Mouse (Mus musculus): Measurements from ENCODE around the gene Rasgrf1.

Gene Rasgrf1

DNA sequence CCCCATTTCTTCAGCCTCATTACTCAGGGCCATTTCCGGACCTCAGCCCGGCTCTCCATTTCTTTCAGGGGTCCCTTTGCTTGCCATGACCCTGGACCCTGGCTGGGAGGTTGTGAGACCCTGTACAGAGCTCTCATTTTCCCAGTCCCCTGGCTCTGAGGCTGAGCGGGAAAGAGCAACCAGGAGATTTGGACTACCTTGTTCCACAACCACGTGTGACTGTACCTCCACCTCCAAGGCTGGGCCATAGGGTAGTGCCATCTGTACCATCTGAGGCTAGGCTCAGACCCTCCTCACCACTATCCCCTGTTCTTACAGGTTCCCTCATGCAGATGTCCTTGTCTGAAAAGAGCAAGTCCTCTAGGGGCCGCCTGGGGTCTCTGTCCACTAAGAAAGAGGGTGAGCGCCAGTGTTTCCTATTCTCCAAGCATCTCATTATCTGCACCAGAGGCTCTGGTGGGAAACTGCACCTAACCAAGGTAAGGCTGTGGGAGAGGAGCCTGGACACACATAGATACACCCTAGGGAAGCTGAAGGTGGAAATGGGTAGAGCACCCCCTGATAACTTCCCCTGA, 66.7 kb downstream of the Rasgrf1 start:
- H3K4me1 ChIP-seq (replicated peaks; ENCODE audit: low read depth, low read length): no peaks in the 10 kb centered on the region
- TF ChIP-seq CTCF (conservative IDR thresholded peaks at IDR 0.05; ENCODE audit: low read length) (no peak), NANOG (IDR thresholded peaks at IDR 0.05; ENCODE audit: borderline replicate concordance, low read length) (no peak)
- H3K36me3 ChIP-seq (ENCODE audit: insufficient read depth, low read length): no peaks in the 10 kb centered on the region

DNA sequence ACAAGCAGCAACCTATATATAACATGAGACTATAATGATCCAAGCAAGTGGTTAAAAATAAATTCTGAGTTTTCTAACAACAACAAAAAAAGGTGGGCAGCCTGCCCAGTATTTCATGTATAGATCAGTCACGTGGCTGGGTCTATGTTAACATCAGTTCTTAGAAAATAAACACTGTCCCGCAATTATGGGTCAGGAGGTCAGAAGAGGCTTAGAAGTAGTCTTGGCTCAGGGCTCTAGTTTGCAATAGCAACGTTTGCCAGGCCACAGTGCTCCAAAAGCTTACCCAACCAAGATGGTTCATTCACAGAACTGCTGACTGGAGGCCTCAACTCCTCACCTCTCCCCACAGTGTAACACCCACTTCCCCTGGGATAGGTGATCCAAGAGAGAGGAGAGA, 69.5 kb downstream of the Rasgrf1 start:
- Histone ChIP-seq H3K4me1 (replicated peaks; ENCODE audit: low read depth, low read length) (no peaks in the 10 kb centered on the region), H3K27me3 (ENCODE audit: insufficient read depth, low read length) (peaks cover 20% of the 10 kb centered on the region; the same call in 1 of the 2 replicates), H3K9me3 (ENCODE audit: low read length) (no peaks in the 10 kb centered on the region), H3K36me3 (ENCODE audit: insufficient read depth, low read length) (no peaks in the 10 kb centered on the region), H3K4me3 (replicated peaks; ENCODE audit: low read length) (no peak overlapping the region)
- no peak for TF ChIP-seq CTCF (conservative IDR thresholded peaks at IDR 0.05; ENCODE audit: low read length)
- TF ChIP-seq POU5F1 (IDR thresholded peaks at IDR 0.05; ENCODE audit: borderline replicate concordance, low read length): no peak
- no peak for TF ChIP-seq NANOG (IDR thresholded peaks at IDR 0.05; ENCODE audit: borderline replicate concordance, low read length)

More for the DNA sequence above, 66.7 kb downstream of the Rasgrf1 start:
- H3K9me3 ChIP-seq (ENCODE audit: low read length): no peaks in the 10 kb centered on the region
- no peak overlapping the region for H3K4me3 ChIP-seq (replicated peaks; ENCODE audit: low read length)
- peaks cover 35% of the 10 kb centered on the region for H3K27me3 ChIP-seq (ENCODE audit: insufficient read depth, low read length)

DNA sequence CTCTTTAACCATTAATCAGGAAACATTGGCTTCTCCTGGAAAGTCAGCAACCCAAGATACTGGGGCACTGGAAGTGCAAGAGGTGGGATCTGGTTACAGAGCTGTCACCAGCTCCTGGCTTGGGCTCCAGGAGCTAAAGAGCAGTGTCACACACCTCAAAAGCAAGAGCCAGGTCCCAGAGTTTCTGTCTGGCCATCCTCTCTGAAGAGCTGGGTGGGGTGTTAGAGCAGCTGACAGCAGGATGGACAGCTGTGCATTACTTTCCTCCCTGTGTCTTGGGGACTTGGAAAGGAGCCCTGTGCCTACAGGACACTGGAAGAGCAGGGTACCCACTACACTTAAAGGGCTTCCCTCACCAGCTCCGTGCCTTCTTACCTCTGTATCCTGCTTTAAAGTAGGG, 72.5 kb downstream of the Rasgrf1 start:
- H3K4me3 ChIP-seq (replicated peaks; ENCODE audit: low read length): no peak overlapping the region
- H3K9me3 ChIP-seq (ENCODE audit: low read length): peaks cover 5% of the 10 kb centered on the region; the same call in 1 of the 2 replicates
- TF ChIP-seq NANOG (IDR thresholded peaks at IDR 0.05; ENCODE audit: borderline replicate concordance, low read length): no peak
- no peak for TF ChIP-seq POU5F1 (IDR thresholded peaks at IDR 0.05; ENCODE audit: borderline replicate concordance, low read length)
- TF ChIP-seq CTCF (conservative IDR thresholded peaks at IDR 0.05; ENCODE audit: low read length): no peak
- no peaks in the 10 kb centered on the region for H3K4me1 ChIP-seq (replicated peaks; ENCODE audit: low read depth, low read length)
- no peaks in the 10 kb centered on the region for H3K27me3 ChIP-seq (ENCODE audit: insufficient read depth, low read length)
- H3K36me3 ChIP-seq (ENCODE audit: insufficient read depth, low read length): no peaks in the 10 kb centered on the region

DNA sequence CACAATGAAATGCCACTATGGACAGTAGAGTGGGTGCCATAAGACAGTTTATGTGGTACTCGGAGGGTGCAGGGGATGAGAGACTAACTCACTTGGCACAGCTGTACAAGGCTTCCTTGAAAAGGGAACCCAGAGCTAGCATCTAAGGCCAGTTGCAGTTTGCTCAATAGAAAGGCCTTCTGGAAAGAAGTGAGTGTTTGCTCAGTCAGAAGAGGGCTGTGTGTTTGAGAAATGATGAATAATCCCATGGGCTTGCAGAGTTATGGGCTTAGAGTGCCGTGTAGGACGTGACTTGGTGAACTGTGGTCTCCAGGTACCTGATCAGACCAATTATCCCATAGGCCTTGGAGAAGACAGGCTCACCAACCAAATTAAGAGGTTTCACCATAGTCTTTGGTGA, 78.3 kb downstream of the Rasgrf1 start:
- Histone ChIP-seq H3K4me3 (replicated peaks; ENCODE audit: low read length) (no peak overlapping the region), H3K9me3 (ENCODE audit: low read length) (peaks cover 5% of the 10 kb centered on the region; the same call in 1 of the 2 replicates), H3K36me3 (ENCODE audit: insufficient read depth, low read length) (no peaks in the 10 kb centered on the region), H3K4me1 (replicated peaks; ENCODE audit: low read depth, low read length) (no peaks in the 10 kb centered on the region), H3K27me3 (ENCODE audit: insufficient read depth, low read length) (no peaks in the 10 kb centered on the region)
- TF ChIP-seq POU5F1 (IDR thresholded peaks at IDR 0.05; ENCODE audit: borderline replicate concordance, low read length): no peak

DNA sequence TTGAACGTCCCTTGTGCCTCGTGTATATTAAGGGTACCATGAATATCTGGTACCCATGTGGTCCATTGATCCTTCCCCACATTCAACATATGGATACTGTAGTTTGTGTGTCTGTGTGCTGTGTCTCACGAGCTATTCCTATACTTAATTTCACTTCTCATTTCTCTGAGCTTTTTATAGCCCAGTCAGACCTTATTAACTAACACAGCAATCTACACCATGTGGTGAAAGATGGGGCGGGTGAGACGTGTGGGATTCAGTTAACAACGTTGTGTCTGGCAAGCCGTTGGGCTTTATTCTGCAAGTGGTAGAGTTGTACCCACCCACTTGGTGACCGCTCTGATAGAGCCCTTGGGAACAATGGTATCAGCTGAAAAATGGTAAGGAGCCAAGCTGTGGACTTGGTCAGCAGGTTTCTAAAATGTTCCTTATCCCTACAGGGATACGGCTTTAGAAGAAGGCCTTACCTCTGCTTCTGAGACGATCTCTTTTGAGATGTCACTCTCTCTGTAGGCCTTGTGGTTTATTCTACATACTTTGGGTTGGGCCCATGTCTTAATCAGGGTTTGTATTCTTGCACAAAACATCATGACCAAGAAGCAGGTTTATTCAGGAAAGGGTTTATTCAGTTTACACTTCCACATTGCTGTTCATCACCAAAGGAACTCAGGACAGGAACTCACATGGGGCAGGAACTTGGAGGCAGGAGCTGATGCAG, 79.3 kb downstream of the Rasgrf1 start:
- TF ChIP-seq POU5F1 (IDR thresholded peaks at IDR 0.05; ENCODE audit: borderline replicate concordance, low read length) (no peak), NANOG (IDR thresholded peaks at IDR 0.05; ENCODE audit: borderline replicate concordance, low read length) (no peak), CTCF (conservative IDR thresholded peaks at IDR 0.05; ENCODE audit: low read length) (no peak)
- Histone ChIP-seq H3K9me3 (ENCODE audit: low read length) (peaks cover 5% of the 10 kb centered on the region; the same call in 1 of the 2 replicates), H3K4me3 (replicated peaks; ENCODE audit: low read length) (no peak overlapping the region), H3K27me3 (ENCODE audit: insufficient read depth, low read length) (no peaks in the 10 kb centered on the region), H3K4me1 (replicated peaks; ENCODE audit: low read depth, low read length) (no peaks in the 10 kb centered on the region), H3K36me3 (ENCODE audit: insufficient read depth, low read length) (no peaks in the 10 kb centered on the region)

DNA sequence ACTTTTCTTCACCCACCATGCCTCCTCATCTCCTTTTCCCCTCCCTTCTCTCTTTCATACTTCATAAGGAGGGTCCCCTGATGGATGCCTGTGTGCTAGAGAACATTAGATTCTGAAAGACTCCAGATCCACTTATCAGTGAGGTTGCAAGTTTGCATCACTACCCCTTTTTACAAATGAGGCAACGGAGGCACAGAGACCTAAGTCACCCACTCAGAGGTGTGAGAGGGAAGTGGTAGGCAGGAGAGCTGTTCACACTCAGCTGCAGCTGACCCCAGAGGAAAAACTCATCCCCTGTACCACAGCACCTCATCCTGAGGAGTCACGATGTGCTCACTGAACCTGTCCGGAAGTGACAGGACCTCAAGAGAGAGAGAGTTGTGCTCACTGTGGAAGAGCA, 96.7 kb downstream of the Rasgrf1 start:
- no peak overlapping the region for H3K4me3 ChIP-seq (replicated peaks; ENCODE audit: low read length)
- no peaks in the 10 kb centered on the region for H3K4me1 ChIP-seq (replicated peaks; ENCODE audit: low read depth, low read length)
- no peaks in the 10 kb centered on the region for H3K9me3 ChIP-seq (ENCODE audit: low read length)
- H3K27me3 ChIP-seq (ENCODE audit: insufficient read depth, low read length): 0 out of 2 replicates have a peak, but pooled peaks cover 5% of the 10 kb centered on the region
- no peaks in the 10 kb centered on the region for H3K36me3 ChIP-seq (ENCODE audit: insufficient read depth, low read length)
- TF ChIP-seq NANOG (IDR thresholded peaks at IDR 0.05; ENCODE audit: borderline replicate concordance, low read length) (no peak), CTCF (conservative IDR thresholded peaks at IDR 0.05; ENCODE audit: low read length) (no peak), POU5F1 (IDR thresholded peaks at IDR 0.05; ENCODE audit: borderline replicate concordance, low read length) (no peak)

DNA sequence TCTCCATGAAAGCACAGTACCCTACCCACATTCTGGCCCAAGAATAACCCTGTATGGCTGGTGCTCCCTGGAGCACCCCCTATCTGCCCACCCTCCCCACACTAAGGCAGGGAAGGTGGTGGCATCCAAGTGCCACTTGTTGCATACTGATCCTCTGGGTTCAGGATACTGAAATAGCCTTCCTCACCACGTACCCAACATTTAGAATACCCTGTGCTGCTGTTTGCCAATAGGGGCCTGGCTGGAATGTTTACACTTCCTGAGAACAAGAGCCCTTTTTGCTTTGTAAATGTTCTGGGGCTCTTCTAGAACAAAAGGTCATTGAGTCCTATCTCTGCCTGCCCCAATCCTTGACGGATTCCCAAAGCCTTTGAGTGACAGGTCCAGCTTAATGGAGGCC, 97.4 kb downstream of the Rasgrf1 start:
- H3K27me3 ChIP-seq (ENCODE audit: insufficient read depth, low read length): 0 out of 2 replicates have a peak, but pooled peaks cover 5% of the 10 kb centered on the region
- TF ChIP-seq POU5F1 (IDR thresholded peaks at IDR 0.05; ENCODE audit: borderline replicate concordance, low read length) (no peak), CTCF (conservative IDR thresholded peaks at IDR 0.05; ENCODE audit: low read length) (no peak), NANOG (IDR thresholded peaks at IDR 0.05; ENCODE audit: borderline replicate concordance, low read length) (no peak)
- no peaks in the 10 kb centered on the region for H3K36me3 ChIP-seq (ENCODE audit: insufficient read depth, low read length)
- H3K9me3 ChIP-seq (ENCODE audit: low read length): no peaks in the 10 kb centered on the region
- H3K4me1 ChIP-seq (replicated peaks; ENCODE audit: low read depth, low read length): no peaks in the 10 kb centered on the region
- no peak overlapping the region for H3K4me3 ChIP-seq (replicated peaks; ENCODE audit: low read length)

DNA sequence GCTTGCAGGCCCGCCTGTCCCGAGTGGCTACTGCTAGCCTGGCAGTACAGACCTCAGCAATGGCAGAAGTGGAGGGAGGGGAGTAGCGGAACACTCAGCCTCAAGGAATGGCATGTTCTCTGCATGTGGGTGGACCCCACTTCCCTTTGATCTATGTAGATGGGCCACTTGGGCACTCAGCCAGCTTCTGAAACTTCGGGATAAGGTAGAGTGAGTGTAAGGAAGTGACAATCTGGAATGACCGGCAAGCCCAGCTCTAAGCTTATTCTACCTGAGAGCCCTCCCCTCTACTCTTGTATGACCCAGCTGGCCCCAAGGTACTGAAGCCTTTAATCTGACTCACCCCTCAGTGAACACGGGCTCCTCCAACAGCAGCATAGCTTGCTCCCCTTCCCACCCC, 98.4 kb downstream of the Rasgrf1 start:
- no peak for TF ChIP-seq POU5F1 (IDR thresholded peaks at IDR 0.05; ENCODE audit: borderline replicate concordance, low read length)
- no peak for TF ChIP-seq NANOG (IDR thresholded peaks at IDR 0.05; ENCODE audit: borderline replicate concordance, low read length)
- no peak for TF ChIP-seq CTCF (conservative IDR thresholded peaks at IDR 0.05; ENCODE audit: low read length)
- Histone ChIP-seq H3K36me3 (ENCODE audit: insufficient read depth, low read length) (no peaks in the 10 kb centered on the region), H3K4me1 (replicated peaks; ENCODE audit: low read depth, low read length) (no peaks in the 10 kb centered on the region), H3K9me3 (ENCODE audit: low read length) (no peaks in the 10 kb centered on the region), H3K27me3 (ENCODE audit: insufficient read depth, low read length) (0 out of 2 replicates have a peak, but pooled peaks cover 5% of the 10 kb centered on the region), H3K4me3 (replicated peaks; ENCODE audit: low read length) (no peak overlapping the region)

Data from E14TG2a.4 (cell line).